Mouse (Mus musculus) hindbrain, embryonic 12.5 days (tissue): ENCODE results near the gene Foxl2. TPM values are rescaled to one million over a fixed set of nuclear protein-coding genes. Genes with fewer than 3 reads are reported as not detected.
A peak's percentile ranks its signal among the peaks of the same experiment; 100 is the strongest.

Experiments
- ATAC-seq: fragments of 200-750 bp; cut with Nextera tagmentation; 2 replicates; pipeline ENCODE4 v1.8.0; 2017; ENCODE audit warnings: moderate TSS enrichment; ENCODE audit not compliant: low FRiP score
- H3K27ac ChIP-seq: fragments of 300-500 bp; sonication (generic); 2 replicates; pipeline ENCODE4 v1.5.1; 2016; ENCODE audit warnings: mild to moderate bottlenecking
- H3K27me3 ChIP-seq: fragments of 300-500 bp; sonication (generic); 2 replicates; pipeline ENCODE4 v1.6.1; 2016; ENCODE audit warnings: mild to moderate bottlenecking
- H3K36me3 ChIP-seq: fragments of 300-500 bp; sonication (generic); 2 replicates; pipeline ENCODE4 v1.6.1; 2016; ENCODE audit warnings: mild to moderate bottlenecking
- H3K4me1 ChIP-seq: fragments of 300-500 bp; sonication (generic); 2 replicates; pipeline ENCODE4 v1.6.1; 2016
- H3K4me2 ChIP-seq: fragments of 300-500 bp; sonication (generic); replicated peaks from 2 replicates; pipeline ENCODE4 v1.6.1; 2016; ENCODE audit warnings: mild to moderate bottlenecking
- H3K4me3 ChIP-seq: fragments of 300-500 bp; sonication (generic); 2 replicates; pipeline ENCODE4 v1.5.1; 2016; ENCODE audit warnings: mild to moderate bottlenecking
- H3K9ac ChIP-seq: fragments of 300-500 bp; sonication (generic); 2 replicates; pipeline ENCODE4 v1.6.1; 2016; ENCODE audit warnings: mild to moderate bottlenecking, moderate library complexity
- H3K9me3 ChIP-seq: fragments of 300-500 bp; sonication (generic); replicated peaks from 2 replicates; pipeline ENCODE4 v1.6.1; 2016; ENCODE audit warnings: mild to moderate bottlenecking
- WGBS: fragments of 180-500 bp; shearing (Covaris S2); methylation state at CpG from one replicate; pipeline ENCODE4 v1.1.7; 2016; 5-methylcytosine and 5-hydroxymethylcytosine counted together
- polyA plus RNA-seq: library from polyadenylated mRNA; unstranded; fragments of >200 nt; fragmentation: Nextera tagmentation; extraction: Ambion mirVana; gene quantifications from 2 replicates; pipeline ENCODE4 v1.2.1, GENCODE M21; 2016

Gene Foxl2
- polyA plus RNA-seq, 1 experiment from 2014 or later, result 1.6 TPM

DNA sequence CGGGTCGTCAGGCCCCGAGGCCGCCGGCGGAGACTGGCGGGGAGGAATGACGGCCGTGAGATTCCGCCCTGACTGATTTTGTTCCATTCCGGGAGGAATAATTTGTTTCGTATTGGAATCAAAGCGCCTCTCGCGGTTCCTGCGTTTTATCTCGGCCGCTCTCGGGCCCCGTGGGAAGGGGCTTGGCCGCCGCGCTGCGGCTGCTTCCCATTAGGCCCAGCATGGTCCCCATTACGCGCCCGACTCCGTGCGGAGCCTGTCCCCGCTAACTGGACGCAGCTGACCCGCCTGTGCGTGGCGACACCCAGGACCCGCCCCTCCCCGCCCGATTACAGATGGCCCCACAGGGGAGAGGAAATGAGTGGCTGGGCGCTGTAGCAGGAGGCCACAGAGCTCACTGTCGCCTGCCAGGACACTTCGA, 18.0 kb downstream of the Foxl2 start:
- H3K9ac ChIP-seq, result peak overlapping the region; percentile 13; the same call in 1 of the 2 replicates
- H3K27ac ChIP-seq, result no peak overlapping the region
- no peak for ATAC-seq
- peak overlapping the region; percentile 31 for H3K4me3 ChIP-seq
- no peaks in the 10 kb centered on the region for H3K36me3 ChIP-seq
- peaks cover 9% of the 10 kb centered on the region for H3K4me1 ChIP-seq
- no peaks in the 10 kb centered on the region for H3K9me3 ChIP-seq
- peak overlapping the region; percentile 59 for H3K4me2 ChIP-seq
- H3K27me3 ChIP-seq, result peaks cover 85% of the 10 kb centered on the region
- under 1% methylated on average over 40 of the region's 40 CpGs for WGBS

DNA sequence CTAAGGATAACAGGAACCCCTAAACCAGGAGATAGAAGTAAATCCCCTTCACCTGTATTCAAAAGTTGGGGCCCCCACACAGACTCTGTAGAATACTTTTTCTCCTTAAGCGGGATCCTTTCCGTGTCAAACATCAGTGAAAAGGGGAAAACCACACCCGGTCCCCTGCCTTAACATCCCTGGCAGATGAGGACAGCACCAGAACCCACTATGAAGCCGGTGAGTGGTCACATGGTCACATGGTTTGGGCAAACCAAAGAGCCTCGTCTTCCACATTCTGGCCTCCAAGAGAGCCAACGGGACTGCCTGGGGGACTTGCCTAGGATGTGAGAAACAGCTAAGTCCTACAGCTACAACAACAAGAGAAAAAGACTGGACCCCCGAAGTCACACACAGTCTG, 18.5 kb downstream of the Foxl2 start:
- Histone ChIP-seq H3K9ac (no peak overlapping the region; the same call in 1 of the 2 replicates), H3K4me1 (peaks cover 9% of the 10 kb centered on the region), H3K9me3 (no peaks in the 10 kb centered on the region), H3K4me3 (peak overlapping the region; percentile 31), H3K4me2 (peak overlapping the region; percentile 59), H3K27ac (no peak overlapping the region), H3K27me3 (peaks cover 82% of the 10 kb centered on the region), H3K36me3 (no peaks in the 10 kb centered on the region)
- ATAC-seq, result no peak
- WGBS, result 4% methylated on average over 7 of the region's 7 CpGs

DNA sequence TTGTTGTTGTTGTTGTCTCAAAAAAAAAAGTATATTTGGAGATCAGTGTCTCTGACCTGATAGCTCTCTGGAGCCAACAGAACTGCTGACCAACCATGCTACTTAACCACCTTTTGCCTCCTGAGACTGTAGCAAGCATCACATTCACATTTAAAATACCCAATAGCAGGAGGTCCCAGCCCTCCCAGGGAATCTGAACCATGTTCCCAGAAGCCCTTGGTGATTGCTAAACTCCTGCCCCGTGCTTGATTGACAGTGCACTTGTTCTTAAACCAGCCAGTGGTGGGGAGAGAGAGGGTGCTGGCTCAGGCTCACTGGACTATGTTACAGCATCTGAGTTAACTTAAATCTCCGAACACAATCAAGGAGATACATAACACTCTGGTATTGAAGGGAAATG, 19.8 kb downstream of the Foxl2 start:
- no peak for ATAC-seq
- Histone ChIP-seq H3K4me3 (no peak overlapping the region), H3K4me1 (peaks cover 9% of the 10 kb centered on the region), H3K4me2 (no peak overlapping the region), H3K36me3 (no peaks in the 10 kb centered on the region), H3K27me3 (peaks cover 77% of the 10 kb centered on the region), H3K9ac (no peak overlapping the region), H3K9me3 (no peaks in the 10 kb centered on the region), H3K27ac (no peak overlapping the region)
- whole genome bisulfite sequencing, result 31% methylated on average over 2 of the region's 2 CpGs

DNA sequence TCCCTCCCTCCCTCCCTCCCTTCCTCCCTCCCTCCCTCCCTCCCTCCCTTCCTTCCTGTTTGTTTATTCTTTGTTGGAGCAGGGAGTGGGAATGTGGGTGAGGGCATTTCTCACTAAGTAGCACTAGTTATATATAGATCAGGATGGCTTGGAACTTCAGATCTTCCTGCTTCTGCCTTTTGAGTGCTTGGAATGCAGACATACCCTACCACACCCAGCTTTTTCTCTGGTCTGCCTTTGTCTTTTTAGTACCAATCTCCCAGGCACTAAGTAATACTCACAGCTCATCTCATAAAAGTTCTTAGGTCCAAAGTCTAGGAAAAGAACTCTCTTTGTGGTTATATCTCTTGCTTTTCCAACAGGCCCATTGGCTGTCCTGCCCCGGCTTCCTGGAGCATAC, 21.0 kb downstream of the Foxl2 start:
- H3K4me2 ChIP-seq, result no peak overlapping the region
- 97% methylated on average over 1 of the region's 1 CpGs for WGBS
- H3K9me3 ChIP-seq, result no peaks in the 10 kb centered on the region
- no peaks in the 10 kb centered on the region for H3K36me3 ChIP-seq
- no peak overlapping the region for H3K27ac ChIP-seq
- H3K4me1 ChIP-seq, result peaks cover 9% of the 10 kb centered on the region
- ATAC-seq, result no peak
- H3K27me3 ChIP-seq, result peaks cover 65% of the 10 kb centered on the region
- no peak overlapping the region for H3K9ac ChIP-seq
- no peak overlapping the region for H3K4me3 ChIP-seq

DNA sequence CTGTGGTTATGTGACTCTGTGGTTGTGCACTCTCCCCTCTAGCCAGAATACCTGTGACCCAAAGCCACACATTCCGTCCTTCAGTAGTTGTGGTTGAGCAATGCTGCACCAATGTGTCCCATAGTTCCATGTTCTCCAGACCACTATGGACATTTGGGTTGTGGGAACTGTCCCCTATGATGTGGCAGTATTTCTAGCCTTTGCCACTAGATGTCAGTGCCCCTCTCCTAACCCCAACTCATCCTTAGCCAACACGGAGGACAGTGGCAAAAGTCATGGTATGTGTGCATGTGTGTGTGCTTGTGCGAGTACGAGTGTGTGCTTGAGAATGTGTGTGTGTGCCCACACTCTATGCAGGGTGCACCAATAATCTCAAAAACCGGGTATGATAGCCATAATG, 21.4 kb downstream of the Foxl2 start:
- ATAC-seq, result no peak
- peaks cover 60% of the 10 kb centered on the region for H3K27me3 ChIP-seq

DNA sequence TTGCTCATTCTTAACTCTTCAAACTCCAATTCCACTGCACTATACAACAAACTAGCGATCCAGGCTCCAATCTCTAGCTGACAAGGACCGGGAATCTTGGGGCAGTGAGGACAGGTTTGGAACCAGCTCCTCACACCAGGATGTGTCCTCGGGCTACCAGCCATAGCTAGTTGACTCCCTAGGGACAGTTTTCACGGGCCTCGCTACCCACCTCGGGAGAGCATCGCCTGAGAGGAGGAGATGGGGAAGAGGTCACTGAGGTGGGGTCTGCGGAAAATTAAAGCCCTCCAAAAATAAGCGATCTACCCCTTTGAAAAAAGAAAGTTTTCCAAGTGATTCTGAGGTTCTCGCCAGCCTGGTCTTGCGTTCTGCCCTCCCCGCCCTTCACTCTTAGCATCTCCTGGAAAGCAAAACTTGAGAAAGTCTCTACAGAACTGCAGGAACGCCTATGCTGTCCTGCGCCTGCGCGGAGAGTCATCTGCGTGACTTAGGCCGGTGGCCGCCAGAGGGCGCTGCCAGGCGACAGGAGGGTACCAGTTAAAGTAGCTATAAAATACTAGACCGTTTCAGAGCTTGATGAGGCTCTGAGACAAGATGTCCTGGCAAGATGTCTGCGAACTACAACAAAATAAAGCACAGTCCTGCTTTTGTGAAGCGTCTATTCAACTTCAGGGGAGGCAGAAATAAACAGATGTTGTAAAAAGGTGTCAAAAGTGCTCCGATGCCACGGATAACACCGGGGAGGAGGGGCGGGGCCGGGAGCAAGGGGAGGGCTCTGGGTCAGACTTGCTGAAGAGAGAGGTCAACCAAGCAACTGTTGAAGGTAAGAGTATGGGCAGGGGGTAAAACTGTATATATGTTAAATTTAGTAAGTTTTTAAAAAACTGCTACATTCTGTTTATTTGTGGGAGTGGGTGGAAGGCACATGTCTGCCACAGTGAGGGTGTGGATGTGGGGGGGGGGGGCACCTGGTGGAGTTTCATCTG, 24.6 kb downstream of the Foxl2 start:
- no peaks in the 10 kb centered on the region for H3K9me3 ChIP-seq
- H3K27me3 ChIP-seq, result peaks cover 41% of the 10 kb centered on the region
- H3K36me3 ChIP-seq, result no peaks in the 10 kb centered on the region
- ATAC-seq, result peak; percentile 68
- H3K27ac ChIP-seq, result no peak overlapping the region
- H3K4me2 ChIP-seq, result peak overlapping the region; percentile 51
- peak overlapping the region; percentile 27; the same call in 1 of the 2 replicates for H3K9ac ChIP-seq
- H3K4me3 ChIP-seq, result peak overlapping the region; percentile 27
- WGBS, result 6% methylated on average over 29 of the region's 29 CpGs
- H3K4me1 ChIP-seq, result no peaks in the 10 kb centered on the region

More for the DNA sequence above, 21.4 kb downstream of the Foxl2 start:
- WGBS, result 44% methylated on average over 5 of the region's 5 CpGs
- Histone ChIP-seq H3K9me3 (no peaks in the 10 kb centered on the region), H3K27ac (no peak overlapping the region), H3K4me2 (no peak overlapping the region), H3K4me1 (peaks cover 9% of the 10 kb centered on the region), H3K4me3 (no peak overlapping the region), H3K9ac (no peak overlapping the region), H3K36me3 (no peaks in the 10 kb centered on the region)

DNA sequence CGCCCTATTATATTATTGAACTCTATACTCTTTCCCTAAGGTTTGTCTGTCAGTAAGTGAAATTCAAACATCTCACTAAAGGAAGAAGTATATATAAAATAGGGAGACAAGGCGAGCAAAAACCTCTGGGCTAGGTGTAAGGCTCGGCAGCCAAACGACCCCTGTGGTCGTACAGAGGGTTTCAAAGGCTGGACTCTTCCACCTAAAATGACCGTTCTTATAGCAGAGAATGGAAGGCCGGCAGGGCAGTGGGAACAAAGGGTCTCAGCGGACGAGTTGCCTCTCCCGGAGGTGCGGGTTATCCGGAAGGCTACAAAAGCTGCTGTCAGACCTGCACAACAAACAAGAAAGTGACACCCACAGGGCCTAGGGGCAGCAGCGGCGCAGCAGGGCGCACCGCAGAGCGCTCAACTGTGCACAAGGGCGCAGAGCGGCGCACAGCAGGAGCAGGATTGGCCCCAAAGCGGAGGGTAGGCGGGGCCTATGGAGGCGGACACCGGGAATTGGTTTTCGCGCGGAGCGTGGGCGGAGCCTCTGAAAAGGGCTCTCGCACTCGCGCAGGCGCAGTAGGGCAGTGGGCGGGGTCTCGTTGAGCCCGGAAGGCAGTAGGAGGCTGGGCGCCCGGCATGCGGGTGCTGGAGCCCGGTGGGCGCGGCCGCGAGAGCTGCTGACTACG, 30.9 kb downstream of the Foxl2 start, which contains the start of gene Faim:
Gene Faim, plus strand, starts transcription at position 574 of the 676 bp plus-strand sequence.
- H3K36me3 ChIP-seq, result no peaks in the 10 kb centered on the region
- H3K4me1 ChIP-seq, result peaks cover 13% of the 10 kb centered on the region
- peaks cover 12% of the 10 kb centered on the region; the same call in 1 of the 2 replicates for H3K27me3 ChIP-seq
- peak within 1 kb of the TSS; percentile 93 for H3K4me2 ChIP-seq
- H3K9me3 ChIP-seq, result no peaks in the 10 kb centered on the region
- H3K4me3 ChIP-seq, result peak within 1 kb of the TSS; percentile 79
- ATAC-seq, result peak; percentile 98
- 1% methylated on average over 45 of the region's 45 CpGs for WGBS
- H3K9ac ChIP-seq, result peak within 1 kb of the TSS; percentile 82
- peak within 1 kb of the TSS; percentile 85 for H3K27ac ChIP-seq

DNA sequence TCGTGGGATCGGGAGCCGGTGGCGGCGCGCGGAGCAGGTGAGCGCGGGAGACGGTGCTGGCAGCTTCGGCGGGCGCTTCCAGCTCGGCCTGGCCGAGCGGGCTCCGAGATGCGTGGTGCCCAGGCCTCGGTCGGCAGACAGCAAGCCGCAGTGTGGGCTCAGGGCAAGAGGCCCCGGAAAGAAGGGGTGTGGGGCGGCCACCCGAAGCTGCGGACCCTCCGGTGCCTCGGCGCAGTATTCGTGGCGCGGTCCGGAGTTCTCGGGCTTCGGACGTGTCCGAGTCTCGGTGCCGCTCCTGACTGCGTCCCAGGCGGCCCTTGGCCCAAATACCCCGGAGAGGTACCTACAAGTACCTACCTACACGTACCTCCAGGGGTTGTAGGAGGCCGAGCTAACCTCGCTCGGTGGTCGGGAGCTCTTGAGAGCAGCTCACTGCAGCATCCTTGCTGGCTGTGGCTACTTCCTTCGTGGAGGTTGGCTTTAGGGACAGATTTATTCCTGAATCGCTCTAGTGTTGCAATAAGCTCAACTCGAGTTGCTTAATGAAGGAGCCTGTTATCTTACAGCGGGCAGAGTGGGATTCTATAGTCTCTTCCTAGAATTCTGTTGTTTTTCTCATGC, 31.5 kb downstream of the Foxl2 start:
- Histone ChIP-seq H3K4me1 (peaks cover 13% of the 10 kb centered on the region), H3K4me2 (peak overlapping the region; percentile 93), H3K27me3 (peaks cover 12% of the 10 kb centered on the region; the same call in 1 of the 2 replicates), H3K36me3 (no peaks in the 10 kb centered on the region), H3K9me3 (no peaks in the 10 kb centered on the region), H3K27ac (peak overlapping the region; percentile 60), H3K4me3 (peak overlapping the region; percentile 79), H3K9ac (peak overlapping the region; percentile 82)
- WGBS, result under 1% methylated on average over 50 of the region's 50 CpGs
- ATAC-seq, result peak; percentile 83

DNA sequence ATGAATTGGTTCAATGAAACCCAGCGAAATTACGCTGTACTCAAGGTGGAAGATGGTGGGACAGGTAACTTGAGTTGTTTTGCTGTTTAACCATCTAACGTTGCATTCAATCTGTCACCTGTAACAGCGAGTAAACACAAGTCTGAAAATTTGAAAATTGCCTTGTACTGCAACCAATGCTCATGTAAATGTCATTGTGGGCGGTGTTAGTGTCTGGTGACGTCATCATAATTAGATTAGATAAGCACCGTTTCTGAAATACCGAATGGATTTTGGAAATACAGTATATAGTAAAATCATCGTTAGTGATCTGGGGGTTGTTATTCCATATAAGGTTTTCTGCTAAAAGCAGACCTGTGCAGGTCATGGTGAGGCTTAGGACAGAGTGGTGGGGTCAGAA, 32.0 kb downstream of the Foxl2 start:
- Histone ChIP-seq H3K4me2 (peak overlapping the region; percentile 93), H3K36me3 (no peaks in the 10 kb centered on the region), H3K9me3 (no peaks in the 10 kb centered on the region), H3K9ac (peak overlapping the region; percentile 82), H3K27ac (no peak overlapping the region), H3K27me3 (peaks cover 12% of the 10 kb centered on the region; the same call in 1 of the 2 replicates), H3K4me1 (peaks cover 13% of the 10 kb centered on the region), H3K4me3 (peak overlapping the region; percentile 79)
- no peak for ATAC-seq
- 53% methylated on average over 9 of the region's 9 CpGs for WGBS

DNA sequence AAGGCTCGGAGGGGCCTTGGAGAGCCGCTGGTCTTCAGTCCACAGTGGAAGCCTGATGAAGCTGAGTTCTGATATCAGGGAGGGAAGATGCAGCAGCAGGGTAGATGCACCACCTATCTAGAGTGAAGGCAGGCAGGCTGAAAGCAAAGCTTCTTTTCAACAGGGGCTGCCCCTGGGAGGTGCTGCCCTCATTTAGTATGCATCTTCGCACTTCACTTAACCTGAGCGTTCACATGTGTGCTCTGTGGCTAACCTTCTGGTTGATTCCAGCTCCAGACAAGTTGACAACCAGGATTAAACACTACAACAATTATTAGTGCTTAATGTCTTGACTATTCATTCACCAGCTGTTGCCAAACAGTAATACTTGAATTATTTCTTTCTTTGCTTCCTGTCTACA, 39.0 kb downstream of the Foxl2 start:
- Histone ChIP-seq H3K4me2 (no peak overlapping the region), H3K27me3 (no peaks in the 10 kb centered on the region), H3K9me3 (no peaks in the 10 kb centered on the region), H3K4me3 (no peak overlapping the region), H3K36me3 (peaks cover 29% of the 10 kb centered on the region), H3K4me1 (no peaks in the 10 kb centered on the region), H3K27ac (no peak overlapping the region), H3K9ac (no peak overlapping the region)
- no peak for ATAC-seq
- WGBS, result 86% methylated on average over 4 of the region's 4 CpGs

DNA sequence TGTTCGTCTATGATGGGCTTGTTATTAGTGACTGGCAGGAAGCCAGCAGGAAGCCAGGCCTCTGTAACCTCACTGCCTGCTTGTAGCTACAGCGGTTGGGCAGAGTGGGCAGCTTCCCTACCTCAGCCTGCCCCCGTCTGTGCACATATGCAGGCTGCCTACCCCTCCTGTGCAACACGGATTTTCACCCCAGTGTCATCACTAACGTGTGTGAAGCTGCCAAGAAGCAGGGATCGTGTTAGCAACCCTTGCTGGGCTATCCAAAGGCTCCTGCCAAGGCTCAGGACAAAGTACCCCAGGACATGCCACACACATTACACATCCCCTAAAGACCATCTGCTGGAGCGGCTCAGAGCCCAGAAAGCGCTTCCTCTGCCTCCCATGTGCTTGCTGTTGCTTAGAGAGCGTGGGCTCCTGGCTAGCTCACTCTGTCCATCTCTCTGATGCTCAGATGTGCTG, 44.8 kb downstream of the Foxl2 start:
- Histone ChIP-seq H3K4me1 (no peaks in the 10 kb centered on the region), H3K27ac (no peak overlapping the region), H3K9ac (no peak overlapping the region), H3K36me3 (peaks cover 44% of the 10 kb centered on the region), H3K27me3 (no peaks in the 10 kb centered on the region), H3K4me3 (no peak overlapping the region), H3K9me3 (no peaks in the 10 kb centered on the region), H3K4me2 (no peak overlapping the region)
- ATAC-seq, result no peak
- WGBS, result 84% methylated on average over 9 of the region's 9 CpGs

DNA sequence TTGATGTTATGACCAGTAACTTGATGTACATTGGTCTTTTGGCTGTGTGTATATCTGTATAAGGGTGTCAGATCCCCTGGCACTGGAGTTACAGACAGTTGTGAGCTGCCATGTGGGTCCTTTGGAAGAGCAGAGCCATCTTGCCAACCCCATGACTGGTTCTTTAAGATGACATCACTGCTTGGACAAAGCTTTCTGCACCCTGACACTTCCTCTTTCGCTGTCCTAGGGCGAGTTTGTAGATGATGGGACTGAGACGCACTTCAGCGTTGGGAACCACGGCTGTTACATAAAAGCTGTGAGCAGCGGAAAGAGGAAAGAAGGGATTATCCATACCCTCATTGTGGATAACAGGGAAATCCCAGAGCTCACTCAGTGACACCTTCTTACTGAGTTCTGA, 46.2 kb downstream of the Foxl2 start:
- Histone ChIP-seq H3K4me3 (no peak overlapping the region), H3K4me1 (no peaks in the 10 kb centered on the region), H3K4me2 (no peak overlapping the region), H3K27me3 (no peaks in the 10 kb centered on the region), H3K9ac (no peak overlapping the region), H3K27ac (no peak overlapping the region), H3K9me3 (no peaks in the 10 kb centered on the region), H3K36me3 (peaks cover 52% of the 10 kb centered on the region)
- 91% methylated on average over 6 of the region's 6 CpGs for WGBS
- no peak for ATAC-seq
